Mouse (Mus musculus): Measurements from ENCODE around the gene Prim2. TPM values are rescaled to one million over a fixed set of nuclear protein-coding genes. Genes with fewer than 3 reads are reported as not detected.
"Not testable (repeated sequence)": the region's sequence is repeated elsewhere in the genome, so short reads cannot be mapped to it uniquely, and the experiment has no call there.

Gene Prim2
- total and polyA plus RNA-seq, 3 experiments, result 24.9 to 237 (median 157) TPM

DNA sequence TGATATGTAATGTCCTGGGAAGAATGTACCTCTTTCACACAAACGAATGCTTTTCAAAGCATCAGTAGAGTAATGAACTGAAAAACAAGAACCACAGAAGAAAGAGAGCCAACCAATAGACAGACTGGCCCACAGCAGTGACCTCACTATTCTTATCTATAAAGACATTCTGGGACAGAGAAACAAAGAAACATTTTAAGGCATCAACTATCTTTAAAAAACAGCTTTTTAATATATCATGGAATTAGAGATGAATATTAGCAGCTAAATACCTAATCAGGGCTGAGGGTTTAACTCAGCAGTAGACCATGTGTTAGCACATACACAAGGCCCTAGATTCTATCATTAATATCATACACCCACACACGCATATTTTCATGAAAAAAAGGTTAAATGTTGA lies 42.5 kb downstream of the Prim2 start:
- TF ChIP-seq CTCF (IDR thresholded peaks at IDR 0.05; ENCODE audit: low read depth, low read length) (no peak), POLR2AphosphoS5 (IDR thresholded peaks at IDR 0.05; ENCODE audit: insufficient replicate concordance, low read depth, low read length) (no peak), GATA2 (IDR thresholded peaks at IDR 0.05; ENCODE audit: borderline replicate concordance, low read depth, low read length) (no peak), TAL1 (conservative IDR thresholded peaks at IDR 0.05; ENCODE audit: low read depth, low read length) (peak; percentile 77), GATA1 (IDR thresholded peaks at IDR 0.05; ENCODE audit: borderline replicate concordance, low read length) (no peak)
- no peaks in the 10 kb centered on the region for H3K9me3 ChIP-seq (replicated peaks)
- no peaks in the 10 kb centered on the region for H3K27me3 ChIP-seq (ENCODE audit: insufficient read depth, low read length)
- peaks cover 81% of the 10 kb centered on the region for H3K4me1 ChIP-seq (ENCODE audit: insufficient read depth, low read depth, low read length)
- no peak overlapping the region for H3K4me3 ChIP-seq (ENCODE audit: low read depth, low read length)
- H3K36me3 ChIP-seq (replicated peaks), result peaks cover 80% of the 10 kb centered on the region
- peak; percentile 72 for ATAC-seq (ENCODE audit: extremely low read depth, insufficient number of reproducible peaks, low FRiP score, poor library complexity, severe bottlenecking)
- peak; percentile 34 for DNase-seq (ENCODE audit: low spot score)

DNA sequence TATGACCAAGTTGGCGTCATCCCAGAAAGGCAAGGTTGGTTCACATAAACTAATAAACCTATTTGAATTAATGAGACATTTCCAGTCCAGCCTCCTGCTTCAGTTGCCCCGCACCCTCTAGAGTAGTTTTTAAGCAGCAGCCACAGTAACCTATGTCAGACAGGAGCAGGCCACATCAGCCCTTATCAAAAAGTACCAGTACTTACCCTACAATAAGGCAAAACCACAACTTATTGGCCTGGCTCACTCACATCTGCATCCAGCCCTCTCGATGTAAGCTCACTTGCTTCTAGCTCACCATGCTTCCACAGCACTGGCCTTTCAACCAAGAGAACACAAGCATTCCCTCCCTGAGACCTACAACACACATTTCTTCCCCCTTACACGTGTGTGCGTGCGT lies 44.7 kb downstream of the Prim2 start:
- Histone ChIP-seq H3K4me3 (ENCODE audit: low read depth, low read length) (no peak overlapping the region; the same call in 1 of the 2 replicates), H3K4me1 (ENCODE audit: insufficient read depth, low read depth, low read length) (peaks cover 88% of the 10 kb centered on the region), H3K27me3 (ENCODE audit: insufficient read depth, low read length) (no peaks in the 10 kb centered on the region), H3K9me3 (replicated peaks) (no peaks in the 10 kb centered on the region), H3K36me3 (replicated peaks) (peaks cover 70% of the 10 kb centered on the region)
- DNase-seq (ENCODE audit: low spot score) (peak; percentile 51), ATAC-seq (ENCODE audit: extremely low read depth, insufficient number of reproducible peaks, low FRiP score, poor library complexity, severe bottlenecking) (peak; percentile 72)
- TF ChIP-seq GATA1 (IDR thresholded peaks at IDR 0.05; ENCODE audit: borderline replicate concordance, low read length) (no peak), CTCF (IDR thresholded peaks at IDR 0.05; ENCODE audit: low read depth, low read length) (no peak), TAL1 (conservative IDR thresholded peaks at IDR 0.05; ENCODE audit: low read depth, low read length) (peak; percentile 93)

- no peaks in the 10 kb centered on the region for H3K9me3 ChIP-seq (replicated peaks)
- H3K36me3 ChIP-seq (replicated peaks), result peaks cover 65% of the 10 kb centered on the region
- H3K27me3 ChIP-seq (ENCODE audit: insufficient read depth, low read length), result no peaks in the 10 kb centered on the region
- ATAC-seq (ENCODE audit: extremely low read depth, insufficient number of reproducible peaks, low FRiP score, poor library complexity, severe bottlenecking) (no peak), DNase-seq (ENCODE audit: low spot score) (no peak)
- peak overlapping the region; percentile 43; the same call in 1 of the 2 replicates for H3K4me3 ChIP-seq (ENCODE audit: low read depth, low read length)
- peaks cover 86% of the 10 kb centered on the region for H3K4me1 ChIP-seq (ENCODE audit: insufficient read depth, low read depth, low read length)
- TF ChIP-seq GATA1 (IDR thresholded peaks at IDR 0.05; ENCODE audit: borderline replicate concordance, low read length), result no peak
- TF ChIP-seq GATA2 (IDR thresholded peaks at IDR 0.05; ENCODE audit: borderline replicate concordance, low read depth, low read length), result no peak
- TF ChIP-seq CTCF (IDR thresholded peaks at IDR 0.05; ENCODE audit: low read depth, low read length), result no peak
- no peak for TF ChIP-seq POLR2AphosphoS5 (IDR thresholded peaks at IDR 0.05; ENCODE audit: insufficient replicate concordance, low read depth, low read length)
- TF ChIP-seq TAL1 (conservative IDR thresholded peaks at IDR 0.05; ENCODE audit: low read depth, low read length), result no peak
These were observed 45.2 kb downstream of the Prim2 start for GRCm38 (mm10) chr1:33624441-33624840.

DNA sequence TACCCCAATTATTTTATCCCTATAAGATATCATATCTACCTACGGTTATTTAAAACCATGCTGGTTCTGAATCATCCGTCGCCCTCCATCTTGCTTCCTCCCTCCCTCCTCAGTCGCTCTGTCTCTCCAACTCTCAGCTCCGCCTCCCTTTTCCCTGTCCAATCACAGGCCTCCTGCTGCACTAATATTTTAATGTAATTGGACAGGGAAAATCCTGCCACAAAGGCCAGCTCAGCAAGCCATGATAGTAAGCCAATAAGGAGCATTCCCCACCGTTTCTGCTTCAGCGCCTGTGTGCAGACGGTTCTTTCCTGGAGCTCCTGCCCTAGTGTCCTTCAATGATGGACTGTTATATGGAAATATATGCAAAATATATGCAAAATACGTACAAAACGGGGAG lies 47.8 kb downstream of the Prim2 start:
- DNase-seq (ENCODE audit: low spot score) (no peak), ATAC-seq (ENCODE audit: extremely low read depth, insufficient number of reproducible peaks, low FRiP score, poor library complexity, severe bottlenecking) (no peak)
- H3K36me3 ChIP-seq (replicated peaks), result peaks cover 58% of the 10 kb centered on the region
- H3K4me3 ChIP-seq (ENCODE audit: low read depth, low read length), result no peak overlapping the region
- no peak for TF ChIP-seq GATA1 (IDR thresholded peaks at IDR 0.05; ENCODE audit: borderline replicate concordance, low read length)
- no peak for TF ChIP-seq GATA2 (IDR thresholded peaks at IDR 0.05; ENCODE audit: borderline replicate concordance, low read depth, low read length)
- no peak for TF ChIP-seq CTCF (IDR thresholded peaks at IDR 0.05; ENCODE audit: low read depth, low read length)
- H3K27me3 ChIP-seq (ENCODE audit: insufficient read depth, low read length), result no peaks in the 10 kb centered on the region
- peaks cover 80% of the 10 kb centered on the region for H3K4me1 ChIP-seq (ENCODE audit: insufficient read depth, low read depth, low read length)
- no peaks in the 10 kb centered on the region for H3K9me3 ChIP-seq (replicated peaks)

DNA sequence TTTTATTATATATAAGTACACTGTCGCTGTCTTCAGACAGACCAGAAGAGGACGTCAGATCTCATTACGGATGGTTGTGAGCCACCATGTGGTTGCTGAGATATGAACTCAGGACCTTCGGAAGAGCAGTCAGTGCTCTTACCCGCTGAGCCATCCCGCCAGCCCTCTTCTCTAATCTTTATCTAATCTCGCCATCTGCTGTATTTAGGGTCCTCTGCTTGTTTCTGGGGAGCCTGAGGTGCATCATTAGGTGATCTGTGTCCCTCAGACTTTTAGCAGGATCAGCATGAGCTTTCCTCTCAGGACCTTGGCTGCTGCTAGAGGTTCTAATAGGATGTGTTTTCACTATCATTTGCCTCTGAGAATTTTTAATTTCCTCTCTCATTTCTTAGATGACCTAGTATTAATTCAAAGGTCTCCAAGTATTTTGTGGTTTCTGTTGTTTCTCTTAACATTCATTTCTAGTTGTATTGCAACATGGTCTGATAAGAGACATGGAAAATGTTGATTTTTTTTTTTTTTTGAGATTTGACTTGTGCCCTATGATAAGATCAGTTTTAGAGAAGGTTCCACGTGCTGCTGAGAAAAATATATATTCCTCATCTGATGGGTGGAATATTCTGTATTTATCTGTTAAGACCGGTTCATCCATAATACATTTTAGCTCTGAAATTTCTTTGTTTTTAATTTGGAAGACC lies 49.4 kb downstream of the Prim2 start:
- H3K9me3 ChIP-seq (replicated peaks), result no peaks in the 10 kb centered on the region
- TF ChIP-seq TAL1 (conservative IDR thresholded peaks at IDR 0.05; ENCODE audit: low read depth, low read length) (peak; percentile 62; the same call in 1 of the 2 replicates), POLR2AphosphoS5 (IDR thresholded peaks at IDR 0.05; ENCODE audit: insufficient replicate concordance, low read depth, low read length) (no peak), CTCF (IDR thresholded peaks at IDR 0.05; ENCODE audit: low read depth, low read length) (no peak), GATA2 (IDR thresholded peaks at IDR 0.05; ENCODE audit: borderline replicate concordance, low read depth, low read length) (no peak)
- H3K4me3 ChIP-seq (ENCODE audit: low read depth, low read length), result no peak overlapping the region; the same call in 1 of the 2 replicates
- H3K27me3 ChIP-seq (ENCODE audit: insufficient read depth, low read length), result no peaks in the 10 kb centered on the region
- ATAC-seq (ENCODE audit: extremely low read depth, insufficient number of reproducible peaks, low FRiP score, poor library complexity, severe bottlenecking) (peak; percentile 64), DNase-seq (ENCODE audit: low spot score) (peak; percentile 26)
- H3K36me3 ChIP-seq (replicated peaks), result peaks cover 52% of the 10 kb centered on the region
- H3K4me1 ChIP-seq (ENCODE audit: insufficient read depth, low read depth, low read length), result peaks cover 76% of the 10 kb centered on the region

DNA sequence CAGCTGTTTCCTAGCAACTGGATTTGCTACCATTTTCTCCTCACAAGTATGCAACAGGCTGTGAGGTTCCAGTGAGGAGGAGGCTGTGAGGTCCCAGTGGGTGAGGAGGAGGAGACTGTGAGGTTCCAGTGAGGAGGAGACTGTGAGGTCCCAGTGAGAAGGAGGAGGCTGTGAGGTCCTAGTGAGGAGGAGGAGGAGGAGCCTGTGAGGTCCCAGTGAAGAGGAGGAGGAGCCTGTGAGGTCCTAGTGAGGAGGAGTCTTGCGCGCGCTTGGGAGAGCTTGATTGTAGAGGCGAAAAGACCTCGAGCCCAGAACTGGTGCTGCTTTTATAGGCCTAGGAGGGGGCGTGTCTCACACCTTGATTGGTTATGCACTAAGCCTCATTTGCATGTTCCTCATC lies 53.0 kb downstream of the Prim2 start:
- H3K9me3 ChIP-seq (replicated peaks); ATAC-seq (ENCODE audit: extremely low read depth, insufficient number of reproducible peaks, low FRiP score, poor library complexity, severe bottlenecking); H3K27me3 ChIP-seq (ENCODE audit: insufficient read depth, low read length); H3K4me3 ChIP-seq (ENCODE audit: low read depth, low read length); DNase-seq (ENCODE audit: low spot score): not testable (repeated sequence)
- peaks cover 38% of the 10 kb centered on the region for H3K36me3 ChIP-seq (replicated peaks)
- peaks cover 74% of the 10 kb centered on the region for H3K4me1 ChIP-seq (ENCODE audit: insufficient read depth, low read depth, low read length)

DNA sequence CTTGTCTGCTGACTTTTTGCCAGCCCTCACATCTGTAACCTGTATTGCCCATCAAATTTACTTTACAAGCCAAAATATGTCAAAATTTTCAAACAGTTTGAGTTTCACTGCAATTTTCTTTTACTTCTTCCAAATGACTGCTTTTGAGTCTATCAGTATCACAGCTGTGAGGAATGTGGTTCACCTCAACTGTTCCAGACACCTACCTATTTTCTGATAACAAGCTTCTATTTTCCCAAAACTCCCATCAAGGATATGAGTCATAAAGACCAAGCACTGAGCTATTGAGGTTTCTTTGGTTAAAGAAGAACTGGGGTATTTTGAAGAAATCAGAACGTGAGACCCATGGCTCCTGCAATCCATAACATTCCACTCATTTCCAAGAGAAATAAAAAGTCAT lies 57.5 kb downstream of the Prim2 start:
- H3K4me3 ChIP-seq (ENCODE audit: low read depth, low read length), result no peak overlapping the region
- no peak for ATAC-seq (ENCODE audit: extremely low read depth, insufficient number of reproducible peaks, low FRiP score, poor library complexity, severe bottlenecking)
- TF ChIP-seq GATA1 (IDR thresholded peaks at IDR 0.05; ENCODE audit: borderline replicate concordance, low read length), result no peak
- no peak; the same call in 1 of the 2 replicates for TF ChIP-seq TAL1 (conservative IDR thresholded peaks at IDR 0.05; ENCODE audit: low read depth, low read length)
- TF ChIP-seq CTCF (IDR thresholded peaks at IDR 0.05; ENCODE audit: low read depth, low read length), result no peak
- H3K4me1 ChIP-seq (ENCODE audit: insufficient read depth, low read depth, low read length), result peaks cover 70% of the 10 kb centered on the region
- no peaks in the 10 kb centered on the region for H3K9me3 ChIP-seq (replicated peaks)
- H3K27me3 ChIP-seq (ENCODE audit: insufficient read depth, low read length), result no peaks in the 10 kb centered on the region
- DNase-seq (ENCODE audit: low spot score), result no peak
- H3K36me3 ChIP-seq (replicated peaks), result peaks cover 50% of the 10 kb centered on the region
